ENCODE assay signal across 30 mouse cellular contexts in the genomic region with DNA sequence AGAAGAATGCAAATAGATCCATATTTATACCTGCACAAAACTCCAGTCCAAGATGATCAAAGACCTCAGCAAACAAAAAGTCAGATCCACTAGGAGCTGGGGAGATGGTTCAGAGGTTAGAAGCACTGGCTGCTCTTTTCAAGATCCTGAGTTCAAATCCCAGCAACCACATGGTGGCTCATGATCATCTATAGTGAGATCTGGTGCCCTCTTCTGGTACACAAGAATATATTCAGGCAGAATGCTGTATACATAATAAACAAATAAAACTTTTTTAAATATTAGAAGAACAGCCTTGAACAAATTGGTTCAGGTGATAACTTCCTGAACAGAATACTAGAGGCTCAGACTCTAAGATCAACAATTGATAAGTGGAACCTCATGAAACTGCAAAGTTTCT.
DNase-seq lines count a peak whose midpoint lies in the region; ATAC-seq and TF ChIP-seq lines count a peak whose summit lies in the region.
"Had no signal": no experiment of that assay in that cellular context is flagged by ENCODE, and none has a peak within 500 bp of the region (broad histone marks: within the 10 kb centered on the region; RNA-seq: fewer than 3 reads in every experiment).

No protein-coding gene starts in this region.

- H3K4me1 ChIP-seq in intestine, postnatal 0 days (replicated peaks; ENCODE audit: control insufficient read depth, insufficient read depth, low read length): no peaks in the 10 kb centered on the region
- no peaks in the 10 kb centered on the region for H3K4me1 ChIP-seq in intestine, embryonic 15.5 days (replicated peaks)
- H3K4me1 ChIP-seq: embryonic facial prominence, embryonic 12.5 days; forebrain, embryonic 10.5 days; forebrain, embryonic 15.5 days; hindbrain, embryonic 10.5 days; hindbrain, embryonic 15.5 days; limb, embryonic 13.5 days; liver, embryonic 12.5 days had no signal

- intact Hi-C loops in left cerebral cortex, adult 2 months (cut with DNase I): no loop called here

- no peak overlapping the region for H3K27ac ChIP-seq in intestine, postnatal 0 days (ENCODE audit: low read depth, low read length)
- no peak overlapping the region for H3K27ac ChIP-seq in intestine, embryonic 15.5 days
- no peak overlapping the region for H3K27ac ChIP-seq in left cerebral cortex, adult 2 months
- H3K27ac ChIP-seq: embryonic facial prominence, embryonic 12.5 days; forebrain, embryonic 10.5 days; forebrain, embryonic 15.5 days; gastrocnemius, adult 2 months; hindbrain, embryonic 10.5 days; hindbrain, embryonic 15.5 days; kidney, postnatal 0 days; limb, embryonic 13.5 days; liver, embryonic 12.5 days; macrophage had no signal

- H3K9ac ChIP-seq in intestine, postnatal 0 days (ENCODE audit: low read depth, low read length): no peak overlapping the region
- H3K9ac ChIP-seq in intestine, embryonic 15.5 days: no peak overlapping the region
- H3K9ac ChIP-seq: embryonic facial prominence, embryonic 12.5 days; forebrain, embryonic 15.5 days; hindbrain, embryonic 15.5 days; limb, embryonic 13.5 days; liver, embryonic 12.5 days had no signal

- peak; percentile 14 for DNase-seq in A20 (ENCODE audit: low read depth, low spot score)
- DNase-seq in ZHBTc4 (ENCODE audit: low read depth, low spot score): peak; percentile 0
- no peak for DNase-seq in adrenal gland, adult (ENCODE audit: inconsistent age in 2 of 2, low spot score in 1 of 2)
- DNase-seq in left cerebral cortex, adult 9 months (ENCODE audit: low spot score in 2 of 2): no peak
- no peak for DNase-seq in left cerebral cortex, adult 2 months (ENCODE audit: extremely low spot score in 1 of 2, low spot score in 2 of 2)
- DNase-seq: adrenal gland, postnatal 14 days; cerebellum, adult 11 months; cerebellum, adult 9-10 months; cerebellum, postnatal 36 days; gastrocnemius, adult 2 months; heart, postnatal 14 days; kidney, adult 8-10 months; kidney, postnatal 4 days; lung, adult 18-20 months; midbrain, embryonic 14.5 days; spleen, adult 18-20 months; thymus, adult 2 months; thymus, postnatal 36 days had no signal

- 0 out of 2 replicates have a peak, but pooled peaks have one; percentile 16 for TF ChIP-seq CTCF in intestine, postnatal 0 days (IDR thresholded peaks at IDR 0.05; ENCODE audit: low read depth)
- TF ChIP-seq CTCF in left cerebral cortex, adult 2 months (IDR thresholded peaks at IDR 0.05): no peak; the same call in none of the 2 replicates

- no peak overlapping the region for H3K4me3 ChIP-seq in intestine, postnatal 0 days (ENCODE audit: low read depth, low read length)
- no peak overlapping the region for H3K4me3 ChIP-seq in intestine, embryonic 15.5 days (replicated peaks)
- no peak overlapping the region for H3K4me3 ChIP-seq in left cerebral cortex, adult 2 months
- H3K4me3 ChIP-seq: embryonic facial prominence, embryonic 12.5 days; forebrain, embryonic 10.5 days; forebrain, embryonic 15.5 days; gastrocnemius, adult 2 months; hindbrain, embryonic 10.5 days; hindbrain, embryonic 15.5 days; limb, embryonic 13.5 days; liver, embryonic 12.5 days had no signal

- ATAC-seq in intestine, postnatal 0 days: no peak
- no peak for ATAC-seq in intestine, embryonic 15.5 days
- ATAC-seq: forebrain, embryonic 15.5 days; liver, embryonic 12.5 days; lung, postnatal 0 days had no signal

- no peaks in the 10 kb centered on the region for H3K9me3 ChIP-seq in intestine, postnatal 0 days (ENCODE audit: control insufficient read depth)
- no peaks in the 10 kb centered on the region for H3K9me3 ChIP-seq in intestine, embryonic 15.5 days
- H3K9me3 ChIP-seq: embryonic facial prominence, embryonic 12.5 days; forebrain, embryonic 10.5 days; forebrain, embryonic 15.5 days; hindbrain, embryonic 10.5 days; hindbrain, embryonic 15.5 days; limb, embryonic 13.5 days; liver, embryonic 12.5 days had no signal

- no peaks in the 10 kb centered on the region for H3K36me3 ChIP-seq in intestine, postnatal 0 days (ENCODE audit: control insufficient read depth, insufficient read depth)
- H3K36me3 ChIP-seq in intestine, embryonic 15.5 days: no peaks in the 10 kb centered on the region
- H3K36me3 ChIP-seq: embryonic facial prominence, embryonic 12.5 days; forebrain, embryonic 10.5 days; forebrain, embryonic 15.5 days; hindbrain, embryonic 10.5 days; hindbrain, embryonic 15.5 days; limb, embryonic 13.5 days; liver, embryonic 12.5 days had no signal

- H3K4me2 ChIP-seq in intestine, postnatal 0 days (replicated peaks; ENCODE audit: low read depth): no peak overlapping the region
- no peak overlapping the region for H3K4me2 ChIP-seq in intestine, embryonic 15.5 days (replicated peaks)
- H3K4me2 ChIP-seq: embryonic facial prominence, embryonic 12.5 days; forebrain, embryonic 15.5 days; hindbrain, embryonic 15.5 days; limb, embryonic 13.5 days; liver, embryonic 12.5 days had no signal

- no peaks in the 10 kb centered on the region for H3K27me3 ChIP-seq in intestine, postnatal 0 days (replicated peaks; ENCODE audit: control insufficient read depth, insufficient read depth, low read length)
- no peaks in the 10 kb centered on the region for H3K27me3 ChIP-seq in intestine, embryonic 15.5 days (replicated peaks)
- H3K27me3 ChIP-seq: embryonic facial prominence, embryonic 12.5 days; forebrain, embryonic 15.5 days; hindbrain, embryonic 15.5 days; limb, embryonic 13.5 days; liver, embryonic 12.5 days had no signal

Comparison
In these comparisons a context has a peak if more than half of its experiments do, and no peak if none do; other contexts are left out.
1. DNase-seq: peak in A20 (single experiment) and ZHBTc4 (single experiment); none in adrenal gland, adult (0 of 2), left cerebral cortex, adult 9 months (0 of 2) and left cerebral cortex, adult 2 months (0 of 2).